8 mouse cellular contexts compared by ENCODE assay signal in genomic region chr8:88792691-88793323, GRCm38 (mm10).
DNase-seq lines count a peak whose midpoint lies in the region; ATAC-seq and TF ChIP-seq lines count a peak whose summit lies in the region.

No protein-coding gene starts in this region.

- H3K4me1 ChIP-seq in kidney, adult 2 months (ENCODE audit: control insufficient read depth, insufficient read depth, low read length) = no peaks in the 10 kb centered on the region
- no peaks in the 10 kb centered on the region for H3K4me1 ChIP-seq in kidney, embryonic 16.5 days (ENCODE audit: insufficient read depth, low read length)
- H3K4me1 ChIP-seq in CH12.LX (ENCODE audit: control insufficient read depth in 1 of 2, insufficient read depth in 2 of 2) = peaks cover 0 to 12% of the 10 kb centered on the region in 2 experiments; a peak in 2 of 4 replicates
- H3K4me1 ChIP-seq in midbrain, embryonic 13.5 days (replicated peaks) = peaks cover 24% of the 10 kb centered on the region
- H3K4me1 ChIP-seq in hindbrain, postnatal 0 days (ENCODE audit: insufficient read depth, low read length) = peaks cover 4% of the 10 kb centered on the region; the same call in 1 of the 2 replicates

- TF ChIP-seq CTCF in kidney, adult 2 months (conservative IDR thresholded peaks at IDR 0.05; ENCODE audit: insufficient read depth, insufficient read length, low read depth, low read length) = no peak
- TF ChIP-seq CTCF in CH12.LX (conservative IDR thresholded peaks at IDR 0.05 in 1 of 2, IDR thresholded peaks at IDR 0.05 in 1 of 2; ENCODE audit: low read depth in 2 of 2, low read length in 2 of 2) = no peak
- no peak for TF ChIP-seq CTCF in hindbrain, postnatal 0 days (IDR thresholded peaks at IDR 0.05; ENCODE audit: low read depth)

- H3K4me2 ChIP-seq in kidney, embryonic 16.5 days (replicated peaks; ENCODE audit: low read depth, low read length) = no peak overlapping the region
- H3K4me2 ChIP-seq in CH12.LX (ENCODE audit: insufficient read depth, low read depth, poor library complexity, severe bottlenecking) = no peak overlapping the region
- H3K4me2 ChIP-seq in midbrain, embryonic 13.5 days (replicated peaks) = no peak overlapping the region
- no peak overlapping the region for H3K4me2 ChIP-seq in hindbrain, postnatal 0 days (ENCODE audit: low read depth, low read length)

- TF ChIP-seq EP300 in CH12.LX (IDR thresholded peaks at IDR 0.05; ENCODE audit: low read length) = no peak

- ATAC-seq in kidney, embryonic 16.5 days (ENCODE audit: low FRiP score, low TSS enrichment) = no peak
- ATAC-seq in midbrain, embryonic 13.5 days = no peak
- ATAC-seq in hindbrain, postnatal 0 days = no peak

- H3K27ac ChIP-seq in kidney, adult 2 months (ENCODE audit: insufficient read depth, low read depth, low read length) = no peak overlapping the region
- H3K27ac ChIP-seq in kidney, embryonic 16.5 days (ENCODE audit: low read length) = no peak overlapping the region
- H3K27ac ChIP-seq in CH12.LX (ENCODE audit: insufficient read depth, low read depth) = no peak overlapping the region
- H3K27ac ChIP-seq in midbrain, embryonic 13.5 days = no peak overlapping the region
- H3K27ac ChIP-seq in hindbrain, postnatal 0 days = no peak overlapping the region

- H3K9me3 ChIP-seq in kidney, embryonic 16.5 days (ENCODE audit: low read length) = no peaks in the 10 kb centered on the region
- H3K9me3 ChIP-seq in CH12.LX (replicated peaks; ENCODE audit: low read length) = no peaks in the 10 kb centered on the region
- no peaks in the 10 kb centered on the region for H3K9me3 ChIP-seq in midbrain, embryonic 13.5 days
- no peaks in the 10 kb centered on the region for H3K9me3 ChIP-seq in hindbrain, postnatal 0 days (ENCODE audit: low read length)

- H3K79me2 ChIP-seq in CH12.LX (replicated peaks; ENCODE audit: control insufficient read depth, extremely low read depth, insufficient read depth, poor library complexity, severe bottlenecking) = no peaks in the 10 kb centered on the region

- no peak overlapping the region for H3K9ac ChIP-seq in kidney, embryonic 16.5 days (replicated peaks; ENCODE audit: low read length)
- no peak overlapping the region for H3K9ac ChIP-seq in CH12.LX (ENCODE audit: insufficient read depth, low read depth)
- H3K9ac ChIP-seq in midbrain, embryonic 13.5 days (replicated peaks) = no peak overlapping the region
- no peak overlapping the region for H3K9ac ChIP-seq in hindbrain, postnatal 0 days (replicated peaks; ENCODE audit: low read length)

- TF ChIP-seq POLR2A in kidney, adult 2 months (IDR thresholded peaks at IDR 0.05; ENCODE audit: low read depth, low read length) = no peak
- no peak for TF ChIP-seq POLR2A in CH12.LX (IDR thresholded peaks at IDR 0.05; ENCODE audit: low read depth, low read length)

- no peaks in the 10 kb centered on the region for H3K36me3 ChIP-seq in kidney, adult 2 months (ENCODE audit: control insufficient read depth, insufficient read depth, low read length)
- H3K36me3 ChIP-seq in kidney, embryonic 16.5 days (ENCODE audit: insufficient read depth, low read length) = no peaks in the 10 kb centered on the region
- no peaks in the 10 kb centered on the region for H3K36me3 ChIP-seq in CH12.LX (replicated peaks in 1 of 2; ENCODE audit: control insufficient read depth in 1 of 2, insufficient read depth in 1 of 2, low read length in 1 of 2)
- no peaks in the 10 kb centered on the region for H3K36me3 ChIP-seq in midbrain, embryonic 13.5 days
- no peaks in the 10 kb centered on the region for H3K36me3 ChIP-seq in hindbrain, postnatal 0 days (ENCODE audit: insufficient read depth, low read length)

- peak; percentile 76 for DNase-seq in kidney, adult 2 months
- peak; percentile 37 for DNase-seq in CH12.LX (ENCODE audit: extremely low read depth)
- DNase-seq in adrenal gland, postnatal 14 days = peak; percentile 59
- DNase-seq in left cerebral cortex, adult 8-10 months (ENCODE audit: low spot score in 2 of 2) = peak; percentile 12 to 83
- DNase-seq in thymus, adult 18-20 months = no peak
- no peak for DNase-seq in hindbrain, postnatal 0 days (ENCODE audit: low spot score)

- no peak overlapping the region for H3K4me3 ChIP-seq in kidney, adult 2 months (ENCODE audit: insufficient read depth, low read depth, low read length)
- no peak overlapping the region for H3K4me3 ChIP-seq in kidney, embryonic 16.5 days (ENCODE audit: low read length)
- no peak overlapping the region for H3K4me3 ChIP-seq in CH12.LX (replicated peaks in 1 of 3; ENCODE audit: low read depth in 2 of 3, low read length in 2 of 3, poor library complexity in 1 of 3)
- no peak overlapping the region for H3K4me3 ChIP-seq in midbrain, embryonic 13.5 days (replicated peaks)
- no peak overlapping the region for H3K4me3 ChIP-seq in hindbrain, postnatal 0 days (ENCODE audit: low read length)

- dilution Hi-C loops in CH12.LX (cut with MboI; ENCODE audit: extremely low pct_ligation_motif_present, extremely low pct_unique_long_range_greater_than_20kb, low sequenced_read_pairs) = no loop called here

- H3K27me3 ChIP-seq in kidney, adult 2 months (replicated peaks; ENCODE audit: control insufficient read depth, insufficient read depth, low read length) = no peaks in the 10 kb centered on the region
- H3K27me3 ChIP-seq in kidney, embryonic 16.5 days (ENCODE audit: insufficient read depth, low read length) = no peaks in the 10 kb centered on the region
- H3K27me3 ChIP-seq in CH12.LX (replicated peaks) = no peaks in the 10 kb centered on the region
- H3K27me3 ChIP-seq in midbrain, embryonic 13.5 days = no peaks in the 10 kb centered on the region
- H3K27me3 ChIP-seq in hindbrain, postnatal 0 days (ENCODE audit: insufficient read depth, low read length) = no peaks in the 10 kb centered on the region

- WGBS in kidney, adult 2 months = 46% methylated on average over 8 of the region's 8 CpGs
- 61% methylated on average over 8 of the region's 8 CpGs for WGBS in kidney, embryonic 16.5 days
- WGBS in midbrain, embryonic 13.5 days = 76% methylated on average over 8 of the region's 8 CpGs
- 66% methylated on average over 8 of the region's 8 CpGs for WGBS in hindbrain, postnatal 0 days

- in situ Hi-C loops in CH12.LX (cut with MboI; ENCODE audit: low pct_ligation_motif_present, low pct_unique_long_range_greater_than_20kb, low sequenced_read_pairs) = no loop called here

- no peak for TF ChIP-seq RAD21 in CH12.LX (IDR thresholded peaks at IDR 0.05; ENCODE audit: low read depth, low read length)

TF ChIP-seq in CH12.LX, 34 proteins besides CTCF, POLR2A, EP300 and RAD21:
- TF ChIP-seq BHLHE40 (IDR thresholded peaks at IDR 0.05; ENCODE audit: low read depth, low read length) (no peak), ETS1 (conservative IDR thresholded peaks at IDR 0.05; ENCODE audit: low read depth, low read length) (no peak), IRF4 (IDR thresholded peaks at IDR 0.05; ENCODE audit: low read depth, low read length) (no peak), ZMIZ1 (IDR thresholded peaks at IDR 0.05; ENCODE audit: low read depth, low read length) (no peak), RCOR1 (conservative IDR thresholded peaks at IDR 0.05; ENCODE audit: low read depth, low read length) (no peak), JUND (conservative IDR thresholded peaks at IDR 0.05; ENCODE audit: low read depth, low read length) (no peak), JUN (IDR thresholded peaks at IDR 0.05; ENCODE audit: insufficient read depth, low read depth, low read length) (no peak), USF2 (conservative IDR thresholded peaks at IDR 0.05; ENCODE audit: low read depth, low read length) (no peak), NRF1 (IDR thresholded peaks at IDR 0.05; ENCODE audit: low read depth, low read length) (no peak), ZKSCAN1 (IDR thresholded peaks at IDR 0.05; ENCODE audit: borderline replicate concordance, low read depth, low read length) (no peak), MAFK (IDR thresholded peaks at IDR 0.05; ENCODE audit: insufficient replicate concordance, low read length) (no peak), MAX (IDR thresholded peaks at IDR 0.05; ENCODE audit: low read length) (no peak), UBTF (IDR thresholded peaks at IDR 0.05; ENCODE audit: low read depth, low read length) (no peak), CHD1 (IDR thresholded peaks at IDR 0.05; ENCODE audit: low read depth, low read length) (no peak), ELF1 (IDR thresholded peaks at IDR 0.05; ENCODE audit: low read depth, low read length) (no peak)
TF ChIP-seq in CH12.LX: peak in this region for 0.

Comparison
In these comparisons a context has a peak if more than half of its experiments do, and no peak if none do; other contexts are left out.
1. DNase-seq: peak in kidney, adult 2 months (single experiment), CH12.LX (single experiment), adrenal gland, postnatal 14 days (single experiment) and left cerebral cortex, adult 8-10 months (2 of 2); none in thymus, adult 18-20 months (0 of 2) and hindbrain, postnatal 0 days (single experiment).